Mouse (Mus musculus) lung, adult 18-20 months (tissue): ENCODE results near the gene Foxi1.
A peak's percentile ranks its signal among the peaks of the same experiment; 100 is the strongest.

Source experiments
- DNase-seq, 2 experiments: peaks; one replicate each; pipeline ENCODE4 v3.0.0; 2022; ENCODE audit warnings: mixed read lengths in 2 of 2

The Foxi1 gene

DNA sequence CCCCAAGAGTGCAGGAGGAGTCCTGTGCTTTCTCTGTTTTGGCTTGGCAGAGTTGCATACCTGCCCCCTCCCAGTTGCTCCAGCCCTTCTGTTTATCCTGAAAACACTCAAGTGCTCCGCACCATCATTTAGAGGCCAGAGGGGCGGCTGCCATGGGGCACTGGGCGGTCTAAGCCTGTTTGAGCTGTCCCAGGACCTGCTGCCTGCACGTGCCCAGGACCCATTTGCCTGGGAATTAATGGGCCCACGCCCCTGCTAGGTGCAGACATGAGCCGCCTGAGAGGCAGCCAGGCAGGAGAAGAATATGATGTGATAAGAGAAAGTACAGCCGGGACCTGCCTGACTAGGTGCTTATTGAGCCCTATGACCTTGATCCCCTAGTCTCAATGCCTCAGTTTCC, 52.7 kb downstream of the Foxi1 start:
- peak in 1 of 2 experiments; percentile 8 for DNase-seq
